8 mouse cellular contexts compared by ENCODE assay signal in the genomic region with DNA sequence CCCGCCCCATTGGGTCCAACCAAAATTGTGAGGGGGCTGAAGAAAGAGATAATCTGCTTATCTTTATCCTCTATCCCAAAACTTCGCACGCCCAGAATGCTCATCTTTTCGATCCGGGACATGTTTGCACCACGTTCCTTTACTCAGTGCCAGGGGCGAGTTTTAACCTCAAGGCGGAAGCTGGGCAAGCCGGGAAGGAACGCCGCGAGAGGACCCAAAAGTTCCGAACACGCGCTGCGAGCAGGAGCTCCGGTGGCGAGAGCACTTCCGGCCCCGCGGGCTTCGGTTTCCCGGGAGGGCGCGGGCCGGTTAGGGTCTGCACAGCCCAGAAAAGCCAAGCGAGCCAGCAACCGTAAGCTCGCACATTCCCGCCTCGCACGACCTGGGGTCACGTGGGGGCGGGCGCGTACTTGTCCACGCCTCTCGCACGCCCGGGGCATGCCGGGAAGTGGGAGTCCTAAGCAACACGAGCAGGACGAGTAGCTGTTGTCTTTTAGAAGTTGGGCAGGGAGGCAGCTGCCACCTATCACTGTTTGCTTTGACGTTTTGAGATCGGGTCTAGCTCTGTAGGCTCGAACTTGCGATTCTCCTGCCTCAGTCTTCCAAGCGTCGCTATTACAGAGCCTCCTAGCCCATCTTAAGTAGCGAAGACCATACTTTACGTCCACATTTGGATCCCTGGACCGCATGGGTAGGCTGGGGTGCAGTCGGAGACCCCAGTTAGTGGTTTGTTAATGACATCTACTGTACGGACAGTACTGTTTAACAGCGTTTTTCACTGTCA. TPM values are rescaled to one million over a fixed set of nuclear protein-coding genes. Genes with fewer than 3 reads are reported as not detected.
A peak's percentile ranks its signal among the peaks of the same experiment; 100 is the strongest.
DNase-seq lines count a peak whose midpoint lies in the region; ATAC-seq lines count a peak whose summit lies in the region.

Gene Rad50, minus strand, starts transcription at position 386 of the 784 bp plus-strand sequence.

- 3% methylated on average over 55 of the region's 55 CpGs for WGBS in lung, embryonic 16.5 days

- H3K9ac ChIP-seq in lung, embryonic 16.5 days (ENCODE audit: low read length), result peak within 1 kb of the TSS; percentile 77

- H3K4me1 ChIP-seq in lung, embryonic 16.5 days (replicated peaks; ENCODE audit: control insufficient read depth, insufficient read depth, low read length), result peaks cover 7% of the 10 kb centered on the region; the same call in 1 of the 2 replicates

- no peaks in the 10 kb centered on the region; the same call in 1 of the 2 replicates for H3K36me3 ChIP-seq in lung, embryonic 16.5 days (ENCODE audit: control insufficient read depth, insufficient read depth, low read length)

- H3K9me3 ChIP-seq in lung, embryonic 16.5 days (ENCODE audit: control insufficient read depth, low read length), result no peaks in the 10 kb centered on the region

- peak within 1 kb of the TSS; percentile 87 for H3K27ac ChIP-seq in lung, embryonic 16.5 days (ENCODE audit: low read length)

- peak; percentile 76 for DNase-seq in MEL-GATA-1-ER (ENCODE audit: extremely low read depth, low read depth)
- DNase-seq in cerebellum, adult 8-10 months, result peak; percentile 78
- peak; percentile 82 for DNase-seq in forelimb bud, embryonic 11.5 days (ENCODE audit: low read depth, low spot score)
- peak; percentile 77 for DNase-seq in layer of hippocampus, adult 9-10 months (ENCODE audit: low spot score)
- peak; percentile 84 for DNase-seq in ovary, postnatal 10 days (ENCODE audit: low spot score)
- peak; percentile 88 for DNase-seq in thymus, postnatal 10 days (ENCODE audit: low spot score in 2 of 2)

- peak within 1 kb of the TSS; percentile 82 for H3K4me3 ChIP-seq in lung, embryonic 16.5 days (ENCODE audit: low read length)

- H3K27me3 ChIP-seq in lung, embryonic 16.5 days (ENCODE audit: control insufficient read depth, insufficient read depth, low read depth, low read length), result no peaks in the 10 kb centered on the region

- peak within 1 kb of the TSS; percentile 88 for H3K4me2 ChIP-seq in lung, embryonic 16.5 days (ENCODE audit: low read depth, low read length)

- peak; percentile 95 to 98 for ATAC-seq in hematopoietic stem cell, adult 5-6 weeks (replicated peaks in 1 of 2; ENCODE audit: insufficient read depth in 1 of 2, low FRiP score in 2 of 2, low TSS enrichment in 1 of 2, low read depth in 1 of 2, poor library complexity in 2 of 2, severe bottlenecking in 2 of 2)
- ATAC-seq in lung, embryonic 16.5 days (ENCODE audit: low read depth), result peak; percentile 98

RNA-seq across cellular contexts. Expression of gene Rad50, which starts in this region (rescaled TPM):
- 86.1 and 112 TPM in 2 replicates for total RNA-seq in hematopoietic stem cell, adult 5-6 weeks (2017)
- 29.5 and 33.7 TPM in 2 replicates for polyA plus RNA-seq in lung, embryonic 16.5 days (2015; fragmentation: Nextera tagmentation; extraction: Ambion mirVana)

Comparison
In these comparisons a context has a peak if more than half of its experiments do, and no peak if none do; other contexts are left out.
1. Peak in every context shown above with its lines: DNase-seq, ATAC-seq, H3K4me3 ChIP-seq and H3K27ac ChIP-seq.